Mouse (Mus musculus) NIH3T3 (cell line): ENCODE data around the gene Cx3cr1.

ENCODE experiments used
- DNase-seq: peaks from one replicate; pipeline ENCODE4 v3.0.0-alpha.2; 2012; ENCODE audit warnings: low read depth

Gene Cx3cr1

DNA sequence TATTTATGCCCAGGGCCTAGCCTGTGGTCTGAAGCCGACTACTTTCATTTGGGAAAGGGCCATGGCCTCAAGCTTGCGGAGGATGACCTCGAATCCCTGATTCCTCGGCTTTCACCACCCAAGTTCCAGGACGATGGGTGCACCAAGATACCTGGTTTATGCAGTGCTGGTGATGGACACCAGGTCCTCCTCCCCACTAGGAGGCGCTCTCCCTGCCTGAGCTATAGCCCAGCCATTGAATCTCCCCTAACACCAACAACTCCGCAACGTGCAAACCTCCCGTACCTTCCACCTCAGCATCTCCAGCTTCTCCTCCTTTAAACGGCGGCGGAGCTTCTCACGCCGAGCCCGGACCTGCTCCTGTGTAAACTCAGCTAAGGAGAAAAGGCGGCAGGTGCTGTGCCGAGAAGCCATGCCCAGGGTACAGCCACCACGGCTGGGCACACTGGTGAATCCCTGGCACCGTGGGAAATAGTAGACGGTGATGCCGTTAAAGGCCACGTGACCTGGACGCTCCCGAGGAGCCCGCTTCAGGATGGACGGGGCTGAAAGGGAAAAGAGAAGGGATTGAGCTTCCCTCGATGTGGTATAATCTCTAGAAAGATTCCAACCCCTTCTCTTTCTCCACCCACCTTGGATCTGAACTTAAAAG is 95.7 kb downstream of the Cx3cr1 start:
- peak; percentile 14 for DNase-seq

- no peak for DNase-seq
Measured at GRCm38 (mm10) chr9:119973281-119973680, 96.4 kb downstream of the Cx3cr1 start.

DNA sequence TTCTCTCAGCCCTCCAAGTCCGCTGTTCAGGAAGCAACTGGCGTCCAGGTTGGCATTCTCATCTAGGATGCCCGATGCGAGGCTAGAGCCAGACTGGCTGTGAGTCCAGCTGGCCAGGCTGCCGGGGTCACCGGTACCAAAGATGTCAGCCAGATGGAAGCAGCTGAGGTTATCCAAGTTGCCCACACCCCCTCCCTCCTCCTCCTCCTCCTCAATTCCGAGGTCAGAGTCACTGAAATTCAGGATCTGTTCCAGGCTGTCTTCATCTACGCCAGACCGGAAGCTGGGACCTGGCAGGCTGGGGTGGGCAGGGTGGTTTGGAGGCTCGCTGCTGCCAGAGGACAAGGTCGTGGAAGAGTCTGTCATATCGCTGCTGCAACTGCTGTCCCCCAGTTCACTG is 97.1 kb downstream of the Cx3cr1 start:
- DNase-seq = no peak

DNA sequence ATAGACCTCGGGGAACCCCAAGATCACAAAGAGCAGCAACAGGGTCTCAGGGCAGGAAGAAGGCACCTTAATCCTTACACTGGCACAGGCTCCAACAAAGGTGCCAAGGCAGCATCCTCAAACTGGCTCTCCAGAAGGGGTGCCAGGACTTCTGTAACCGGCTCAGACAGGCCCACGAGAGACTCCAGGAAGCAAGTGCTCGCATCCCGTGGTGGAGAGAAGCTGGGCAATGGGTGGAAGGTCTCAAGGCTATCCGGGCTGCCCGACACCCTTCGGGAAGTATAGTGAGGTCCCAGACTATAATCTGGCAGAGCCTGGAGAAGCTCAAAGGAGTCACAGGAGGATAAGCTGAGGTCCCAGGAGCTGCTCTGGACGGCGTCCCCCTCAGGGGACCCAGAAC is 97.5 kb downstream of the Cx3cr1 start:
- DNase-seq = no peak

- DNase-seq = peak; percentile 77
Measured at GRCm38 (mm10) chr9:119970763-119971656, 98.7 kb downstream of the Cx3cr1 start.

DNA sequence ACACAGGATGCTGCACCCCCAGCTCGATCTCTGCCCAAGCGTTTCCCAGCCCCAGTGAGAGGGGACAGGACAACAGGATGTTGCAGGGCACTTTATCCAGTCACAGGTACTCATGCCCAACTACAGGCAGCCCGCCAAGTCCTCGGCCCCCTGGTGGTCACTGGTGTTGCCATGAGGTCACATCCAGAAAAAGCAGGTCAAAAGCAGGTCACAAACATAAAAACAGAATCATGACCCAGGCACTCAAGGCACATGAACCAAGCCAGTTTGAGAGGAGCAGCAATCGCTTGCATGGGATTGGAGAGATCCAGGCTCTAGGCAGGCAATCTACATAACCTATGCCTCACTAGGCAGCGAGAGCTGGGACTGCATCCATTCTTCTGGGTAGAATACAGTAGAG is 99.5 kb downstream of the Cx3cr1 start:
- peak; percentile 52 for DNase-seq

GRCm38 (mm10) chr9:119969811-119970210 is 99.9 kb downstream of the Cx3cr1 start:
- DNase-seq = no peak

DNA sequence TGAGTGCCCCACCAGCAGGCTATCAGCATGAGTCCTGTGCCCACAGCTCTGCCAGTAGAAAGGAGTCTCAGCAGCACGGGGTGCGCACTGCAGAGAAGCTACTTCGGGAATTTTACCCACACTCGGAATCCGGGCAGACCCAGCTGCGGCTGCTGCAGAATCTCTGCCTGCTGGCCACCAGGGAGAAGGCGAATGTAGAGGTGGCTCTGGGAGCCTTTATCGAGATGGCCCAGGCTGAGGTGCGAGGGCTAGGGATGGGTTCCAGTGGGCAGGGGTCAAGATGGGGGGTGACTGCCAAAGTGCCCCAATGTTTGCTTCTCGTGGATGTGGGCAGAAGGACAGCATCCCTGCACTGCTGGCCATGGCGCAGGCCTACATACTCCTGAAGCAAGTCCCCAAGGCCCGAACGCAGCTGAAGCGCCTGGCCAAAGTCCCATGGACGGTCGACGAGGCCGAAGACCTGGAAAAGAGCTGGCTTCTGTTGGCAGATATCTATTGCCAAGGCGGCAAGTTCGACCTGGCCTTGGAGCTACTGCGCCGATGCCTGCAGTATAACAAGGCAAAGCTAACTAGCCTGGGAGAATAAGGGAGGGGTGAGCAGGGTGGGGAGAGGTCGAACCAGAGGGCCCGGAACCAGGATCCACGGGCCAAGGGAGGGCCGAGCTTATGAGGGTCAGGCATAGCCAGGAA is 103.3 kb downstream of the Cx3cr1 start:
- DNase-seq = no peak

DNA sequence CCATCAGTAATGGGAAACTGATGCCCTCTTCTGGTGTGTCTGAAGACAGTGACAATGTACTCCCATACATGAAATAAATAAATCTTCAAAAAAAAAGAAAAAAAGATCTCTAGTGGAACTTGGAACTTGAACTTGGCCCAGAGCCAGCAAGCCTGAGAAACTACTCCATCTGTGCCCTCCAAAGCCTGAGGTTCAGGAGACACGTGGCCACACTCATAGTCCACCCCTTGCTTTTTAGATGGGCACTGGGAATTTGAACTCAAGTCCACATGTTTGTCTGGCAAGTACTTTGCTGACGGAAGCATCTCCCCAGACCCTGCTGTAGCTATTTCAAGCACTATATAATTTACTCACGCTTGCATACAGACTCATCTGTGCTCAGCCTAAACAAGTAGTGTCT is 104.5 kb downstream of the Cx3cr1 start:
- no peak for DNase-seq

DNA sequence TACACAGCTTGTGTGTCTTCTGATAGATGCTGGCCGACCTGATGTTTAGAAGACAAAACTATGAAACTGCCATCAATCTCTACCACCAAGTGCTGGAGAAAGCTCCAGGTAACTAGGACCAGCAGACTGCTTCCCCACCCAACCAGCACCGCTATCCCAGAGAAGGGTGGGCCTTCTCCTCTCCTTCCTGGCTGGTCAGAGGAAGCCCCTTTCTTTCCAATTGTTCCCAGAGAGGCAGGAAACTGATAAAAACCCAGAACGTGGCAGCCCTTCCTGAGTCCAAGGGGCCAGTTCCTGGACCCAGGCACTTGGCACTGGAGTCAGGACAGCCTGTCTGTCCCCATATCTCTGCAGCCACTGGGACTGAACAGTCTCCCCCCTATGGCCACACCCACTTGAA is 105.5 kb downstream of the Cx3cr1 start:
- DNase-seq = no peak

- peak; percentile 64 for DNase-seq
Measured at GRCm38 (mm10) chr9:119962987-119963667, 106.6 kb downstream of the Cx3cr1 start.

- peak; percentile 55 for DNase-seq
Measured at GRCm38 (mm10) chr9:119962216-119962615, 107.5 kb downstream of the Cx3cr1 start.

DNA sequence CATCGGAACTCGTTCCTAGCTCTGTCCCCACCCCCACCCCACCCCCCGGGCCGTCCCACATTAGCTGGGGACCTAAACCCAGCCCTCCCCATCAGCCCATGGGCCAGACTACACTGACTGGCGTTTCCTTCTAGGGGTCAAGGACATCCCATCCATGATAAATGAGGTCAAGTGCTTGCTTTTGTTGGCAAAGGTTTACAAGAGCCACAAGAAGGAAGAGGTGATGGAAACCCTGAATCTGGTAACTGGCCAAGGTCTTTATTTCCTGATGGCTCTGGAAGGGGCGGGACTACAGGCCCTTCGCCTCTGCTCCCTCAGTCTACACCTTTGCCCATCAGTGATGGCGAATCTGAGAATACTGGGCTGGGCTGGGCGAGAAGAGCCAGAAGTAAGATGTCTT is 110.8 kb downstream of the Cx3cr1 start:
- no peak for DNase-seq

DNA sequence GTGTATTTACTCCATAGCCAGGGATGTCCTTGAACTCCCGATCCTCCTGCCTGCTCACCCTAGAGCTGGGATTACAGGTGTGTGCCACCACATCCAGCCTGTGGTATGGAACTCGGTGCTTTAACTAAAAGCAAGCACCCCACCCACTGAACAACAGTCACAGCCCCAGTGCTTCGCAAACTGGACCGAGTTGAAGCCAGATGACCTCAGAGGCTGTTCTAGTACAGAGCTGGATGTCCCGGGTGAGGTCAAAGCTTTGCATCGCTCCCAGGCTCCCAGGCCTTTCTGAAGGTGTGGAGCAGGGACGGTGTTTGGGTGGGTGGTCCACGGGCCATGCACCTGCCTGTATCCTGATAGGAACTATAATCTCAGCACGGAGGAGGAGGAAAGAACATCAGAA is 118.3 kb downstream of the Cx3cr1 start:
- no peak for DNase-seq

GRCm38 (mm10) chr9:119950434-119950833 is 119.2 kb downstream of the Cx3cr1 start:
- DNase-seq = no peak

- DNase-seq = no peak
Measured at GRCm38 (mm10) chr9:119948804-119949203, 120.9 kb downstream of the Cx3cr1 start.

- DNase-seq = peak; percentile 42
Measured at GRCm38 (mm10) chr9:119945173-119945900, 124.3 kb downstream of the Cx3cr1 start.

- no peak for DNase-seq
Measured at GRCm38 (mm10) chr9:119943326-119943725, 126.4 kb downstream of the Cx3cr1 start.

DNA sequence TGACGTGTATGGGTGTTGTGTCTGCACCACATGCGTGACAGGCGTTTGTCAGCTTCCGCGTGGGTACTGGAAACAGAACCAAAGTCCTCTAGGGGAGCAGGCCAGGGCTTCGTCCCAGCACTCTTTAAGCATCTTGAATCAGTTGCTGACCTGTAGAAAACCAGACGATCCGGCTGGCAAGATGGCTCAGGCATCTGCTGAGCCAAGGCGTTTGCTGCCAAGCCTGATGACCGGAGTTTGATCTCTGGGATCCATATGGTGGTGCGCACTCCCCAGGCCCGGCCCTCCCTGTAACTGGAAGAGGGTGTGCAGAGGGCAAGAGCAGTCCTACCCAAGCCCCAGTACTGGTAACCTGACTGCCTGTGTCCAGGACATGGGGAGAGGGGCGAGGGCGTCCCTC is 127.8 kb downstream of the Cx3cr1 start:
- peak; percentile 36 for DNase-seq

GRCm38 (mm10) chr9:119941407-119941806 is 128.3 kb downstream of the Cx3cr1 start:
- DNase-seq = no peak

GRCm38 (mm10) chr9:119939646-119940045 is 130.0 kb downstream of the Cx3cr1 start:
- no peak for DNase-seq

- DNase-seq = no peak
Measured at GRCm38 (mm10) chr9:119938496-119938895, 131.2 kb downstream of the Cx3cr1 start.
